ENCODE assay signal across 29 mouse cellular contexts in genomic region chr1:35992227-35992909, GRCm38 (mm10).
DNase-seq lines count a peak whose midpoint lies in the region; ATAC-seq lines count a peak whose summit lies in the region.
"Had no signal": no experiment of that assay in that cellular context is flagged by ENCODE, and none has a peak within 500 bp of the region (broad histone marks: within the 10 kb centered on the region; RNA-seq: fewer than 3 reads in every experiment).

No protein-coding gene starts in this region.

- no peak overlapping the region for H3K4me3 ChIP-seq in forebrain, embryonic 11.5 days (ENCODE audit: low read depth, low read length)
- no peak overlapping the region for H3K4me3 ChIP-seq in forebrain, embryonic 15.5 days
- H3K4me3 ChIP-seq in embryonic facial prominence, embryonic 13.5 days: no peak overlapping the region
- no peak overlapping the region for H3K4me3 ChIP-seq in limb, embryonic 13.5 days
- no peak overlapping the region for H3K4me3 ChIP-seq in kidney, embryonic 14.5 days (ENCODE audit: low read length)
- H3K4me3 ChIP-seq: heart, embryonic 12.5 days; hindbrain, embryonic 15.5 days; liver, embryonic 13.5 days; myocyte; neural tube, embryonic 13.5 days had no signal

- DNase-seq in forebrain, embryonic 11.5 days (ENCODE audit: low spot score): peak; percentile 41
- DNase-seq in adipocyte (ENCODE audit: low spot score) (peak; percentile 29), MN1 (ENCODE audit: low spot score) (no peak)
- DNase-seq in urinary bladder, adult 18-20 months (ENCODE audit: low spot score in 2 of 2): no peak
- DNase-seq: adrenal gland, postnatal 14 days; cerebellum, adult 11 months; gastrocnemius, postnatal 25 days; heart, adult 18-20 months; kidney, adult 2 months; kidney, postnatal 10 days; layer of hippocampus, postnatal 36 days; left cerebral cortex, postnatal 4 days; liver, embryonic 13.5 days; lung, adult 18-20 months; lung, postnatal 4 days; right cerebral cortex, postnatal 4 days; thymus, adult 2 months; thymus, postnatal 36 days had no signal

- peaks cover 6% of the 10 kb centered on the region; the same call in 1 of the 2 replicates for H3K9me3 ChIP-seq in forebrain, embryonic 11.5 days (ENCODE audit: control insufficient read depth, low read length)
- no peaks in the 10 kb centered on the region for H3K9me3 ChIP-seq in forebrain, embryonic 15.5 days
- peaks cover 14% of the 10 kb centered on the region for H3K9me3 ChIP-seq in embryonic facial prominence, embryonic 13.5 days
- peaks cover 15% of the 10 kb centered on the region for H3K9me3 ChIP-seq in limb, embryonic 13.5 days
- peaks cover 9% of the 10 kb centered on the region for H3K9me3 ChIP-seq in kidney, embryonic 14.5 days (ENCODE audit: control insufficient read depth, low read length)
- H3K9me3 ChIP-seq: hindbrain, embryonic 15.5 days had no signal

- H3K9ac ChIP-seq in forebrain, embryonic 11.5 days (ENCODE audit: low read length): no peak overlapping the region
- H3K9ac ChIP-seq in forebrain, embryonic 15.5 days (replicated peaks): no peak overlapping the region
- no peak overlapping the region for H3K9ac ChIP-seq in embryonic facial prominence, embryonic 13.5 days
- no peak overlapping the region for H3K9ac ChIP-seq in limb, embryonic 13.5 days
- no peak overlapping the region for H3K9ac ChIP-seq in kidney, embryonic 14.5 days (ENCODE audit: low read depth, low read length)
- H3K9ac ChIP-seq: heart, embryonic 12.5 days; hindbrain, embryonic 15.5 days; liver, embryonic 13.5 days; neural tube, embryonic 13.5 days had no signal

- H3K4me1 ChIP-seq in forebrain, embryonic 11.5 days (replicated peaks; ENCODE audit: control insufficient read depth, insufficient read depth, low read length): no peaks in the 10 kb centered on the region
- no peaks in the 10 kb centered on the region for H3K4me1 ChIP-seq in forebrain, embryonic 15.5 days
- H3K4me1 ChIP-seq in embryonic facial prominence, embryonic 13.5 days: peaks cover 15% of the 10 kb centered on the region
- H3K4me1 ChIP-seq in limb, embryonic 13.5 days: peaks cover 14% of the 10 kb centered on the region
- H3K4me1 ChIP-seq in kidney, embryonic 14.5 days (ENCODE audit: control insufficient read depth, insufficient read depth, low read length): no peaks in the 10 kb centered on the region
- H3K4me1 ChIP-seq: heart, embryonic 12.5 days; hindbrain, embryonic 15.5 days; liver, embryonic 13.5 days; neural tube, embryonic 13.5 days had no signal

- 85% methylated on average over 8 of the region's 8 CpGs for WGBS in forebrain, embryonic 11.5 days
- WGBS in forebrain, embryonic 15.5 days: 84% methylated on average over 8 of the region's 8 CpGs
- 30% methylated on average over 8 of the region's 8 CpGs for WGBS in embryonic facial prominence, embryonic 13.5 days
- 54% methylated on average over 8 of the region's 8 CpGs for WGBS in limb, embryonic 13.5 days
- WGBS in kidney, embryonic 14.5 days: 90% methylated on average over 8 of the region's 8 CpGs

- H3K27me3 ChIP-seq in forebrain, embryonic 11.5 days (ENCODE audit: control insufficient read depth, insufficient read depth, low read length): no peaks in the 10 kb centered on the region
- H3K27me3 ChIP-seq in forebrain, embryonic 15.5 days: no peaks in the 10 kb centered on the region
- H3K27me3 ChIP-seq in embryonic facial prominence, embryonic 13.5 days: peaks cover 8% of the 10 kb centered on the region; the same call in 1 of the 2 replicates
- no peaks in the 10 kb centered on the region for H3K27me3 ChIP-seq in limb, embryonic 13.5 days
- H3K27me3 ChIP-seq in kidney, embryonic 14.5 days (ENCODE audit: control insufficient read depth, insufficient read depth, low read length): no peaks in the 10 kb centered on the region
- H3K27me3 ChIP-seq: heart, embryonic 12.5 days; hindbrain, embryonic 15.5 days; liver, embryonic 13.5 days; neural tube, embryonic 13.5 days; Patski had no signal

- no peaks in the 10 kb centered on the region for H3K36me3 ChIP-seq in forebrain, embryonic 11.5 days (ENCODE audit: control insufficient read depth, insufficient read depth, low read length)
- no peaks in the 10 kb centered on the region for H3K36me3 ChIP-seq in forebrain, embryonic 15.5 days
- no peaks in the 10 kb centered on the region for H3K36me3 ChIP-seq in embryonic facial prominence, embryonic 13.5 days
- H3K36me3 ChIP-seq in limb, embryonic 13.5 days: no peaks in the 10 kb centered on the region
- H3K36me3 ChIP-seq in kidney, embryonic 14.5 days (ENCODE audit: control insufficient read depth, insufficient read depth, low read length): no peaks in the 10 kb centered on the region
- H3K36me3 ChIP-seq: G1E; hindbrain, embryonic 15.5 days; liver, embryonic 13.5 days had no signal

- H3K27ac ChIP-seq in forebrain, embryonic 11.5 days (ENCODE audit: low read depth, low read length): no peak overlapping the region
- no peak overlapping the region for H3K27ac ChIP-seq in forebrain, embryonic 15.5 days (replicated peaks)
- H3K27ac ChIP-seq in embryonic facial prominence, embryonic 13.5 days: peak overlapping the region; percentile 84
- peak overlapping the region; percentile 74 for H3K27ac ChIP-seq in limb, embryonic 13.5 days
- H3K27ac ChIP-seq in kidney, embryonic 14.5 days (ENCODE audit: low read depth, low read length): no peak overlapping the region
- H3K27ac ChIP-seq: hindbrain, embryonic 15.5 days; liver, embryonic 13.5 days; neural tube, embryonic 13.5 days had no signal

- no peak overlapping the region for H3K4me2 ChIP-seq in forebrain, embryonic 11.5 days (ENCODE audit: low read depth, low read length, severe bottlenecking)
- no peak overlapping the region for H3K4me2 ChIP-seq in forebrain, embryonic 15.5 days (replicated peaks)
- no peak overlapping the region for H3K4me2 ChIP-seq in embryonic facial prominence, embryonic 13.5 days
- H3K4me2 ChIP-seq in limb, embryonic 13.5 days (replicated peaks): no peak overlapping the region
- no peak overlapping the region for H3K4me2 ChIP-seq in kidney, embryonic 14.5 days (replicated peaks; ENCODE audit: low read depth, low read length)
- H3K4me2 ChIP-seq: heart, embryonic 12.5 days; hindbrain, embryonic 15.5 days; liver, embryonic 13.5 days; neural tube, embryonic 13.5 days had no signal

- no peak for ATAC-seq in forebrain, embryonic 11.5 days (replicated peaks; ENCODE audit: low FRiP score)
- ATAC-seq in forebrain, embryonic 15.5 days (replicated peaks): no peak
- ATAC-seq in embryonic facial prominence, embryonic 13.5 days (ENCODE audit: insufficient number of reproducible peaks, insufficient read depth, low FRiP score, low TSS enrichment, low read depth): peak; percentile 60
- ATAC-seq in limb, embryonic 13.5 days (ENCODE audit: low FRiP score, low read depth): peak; percentile 36; the same call in 1 of the 2 replicates
- no peak for ATAC-seq in kidney, embryonic 14.5 days (ENCODE audit: low FRiP score, low TSS enrichment)
- ATAC-seq: lung, postnatal 0 days; Patski had no signal

Comparison
In these comparisons a context has a peak if more than half of its experiments do, and no peak if none do; other contexts are left out.
1. ATAC-seq: peak in embryonic facial prominence, embryonic 13.5 days (single experiment) and limb, embryonic 13.5 days (single experiment); none in forebrain, embryonic 11.5 days (single experiment), forebrain, embryonic 15.5 days (single experiment) and kidney, embryonic 14.5 days (single experiment).
2. DNase-seq: peak in forebrain, embryonic 11.5 days (single experiment) and adipocyte (single experiment); none in MN1 (single experiment) and urinary bladder, adult 18-20 months (0 of 2).
3. H3K27ac ChIP-seq: peak in embryonic facial prominence, embryonic 13.5 days (single experiment) and limb, embryonic 13.5 days (single experiment); none in forebrain, embryonic 11.5 days (single experiment), forebrain, embryonic 15.5 days (single experiment) and kidney, embryonic 14.5 days (single experiment).